Mouse (Mus musculus): ENCODE data around the gene Lamp1.

Gene Lamp1

GRCm38 (mm10) chr8:13218441-13218840 is 59.5 kb downstream of the Lamp1 start:
- H3K27me3 ChIP-seq (ENCODE audit: control insufficient read depth, insufficient read depth, low read length, poor library complexity, severe bottlenecking), result no peaks in the 10 kb centered on the region
- no peaks in the 10 kb centered on the region for H3K36me3 ChIP-seq (ENCODE audit: control insufficient read depth, insufficient read depth, low read length, poor library complexity, severe bottlenecking)
- no peak for DNase-seq (ENCODE audit: low read depth, low spot score)

GRCm38 (mm10) chr8:13224426-13224825 is 65.5 kb downstream of the Lamp1 start:
- DNase-seq (ENCODE audit: low read depth, low spot score), result no peak
- Histone ChIP-seq H3K36me3 (ENCODE audit: control insufficient read depth, insufficient read depth, low read length, poor library complexity, severe bottlenecking) (no peaks in the 10 kb centered on the region), H3K27me3 (ENCODE audit: control insufficient read depth, insufficient read depth, low read length, poor library complexity, severe bottlenecking) (no peaks in the 10 kb centered on the region)
